Mouse (Mus musculus) forebrain, embryonic 11.5 days (tissue): ENCODE results near the gene C130026I21Rik. TPM values are rescaled to one million over a fixed set of nuclear protein-coding genes. Genes with fewer than 3 reads are reported as not detected.
A peak's percentile ranks its signal among the peaks of the same experiment; 100 is the strongest.
"Not testable (repeated sequence)": the region's sequence is repeated elsewhere in the genome, so short reads cannot be mapped to it uniquely, and the experiment has no call there.

ENCODE experiments used
- ATAC-seq: fragments of 200-750 bp; cut with Nextera tagmentation; replicated peaks from 2 replicates; pipeline ENCODE4 v1.8.0; 2017; ENCODE audit warnings: moderate TSS enrichment; ENCODE audit not compliant: low FRiP score
- DNase-seq: peaks from one replicate; pipeline ENCODE4 v3.0.0-alpha.2; 2017; ENCODE audit warnings: low spot score
- H3K27ac ChIP-seq: fragments of 300-500 bp; sonication (generic); 2 replicates; pipeline ENCODE4 v1.5.1; 2014; ENCODE audit warnings: low read depth, low read length
- H3K27me3 ChIP-seq: fragments of 300-500 bp; sonication (generic); 2 replicates; pipeline ENCODE4 v1.6.1; 2014; ENCODE audit warnings: mild to moderate bottlenecking, low read length, mixed read lengths; ENCODE audit not compliant: control insufficient read depth, insufficient read depth
- H3K36me3 ChIP-seq: fragments of 300-500 bp; sonication (generic); 2 replicates; pipeline ENCODE4 v1.6.1; 2014; ENCODE audit warnings: mild to moderate bottlenecking, low read length, moderate library complexity, mixed read lengths; ENCODE audit not compliant: control insufficient read depth, insufficient read depth
- H3K4me1 ChIP-seq: fragments of 300-500 bp; sonication (generic); replicated peaks from 2 replicates; pipeline ENCODE4 v1.6.1; 2014; ENCODE audit warnings: low read length, mixed read lengths; ENCODE audit not compliant: control insufficient read depth, insufficient read depth
- H3K4me2 ChIP-seq: fragments of 300-500 bp; sonication (generic); 2 replicates; pipeline ENCODE4 v1.6.1; 2014; ENCODE audit warnings: low read depth, mild to moderate bottlenecking, low read length, moderate library complexity, mixed read lengths; ENCODE audit not compliant: severe bottlenecking
- H3K4me3 ChIP-seq: fragments of 300-500 bp; sonication (generic); 2 replicates; pipeline ENCODE4 v1.5.1; 2014; ENCODE audit warnings: low read depth, low read length
- H3K9ac ChIP-seq: fragments of 300-500 bp; sonication (generic); 2 replicates; pipeline ENCODE4 v1.6.1; 2014; ENCODE audit warnings: low read length
- H3K9me3 ChIP-seq: fragments of 300-500 bp; sonication (generic); 2 replicates; pipeline ENCODE4 v1.6.1; 2016; ENCODE audit warnings: low read length, mixed read lengths; ENCODE audit not compliant: control insufficient read depth
- WGBS: fragments of 180-500 bp; shearing (Covaris S2); extraction: QIAGEN DNeasy Blood & Tissue Kit; methylation state at CpG from one replicate; pipeline ENCODE4 v1.1.7; 2014; 5-methylcytosine and 5-hydroxymethylcytosine counted together
- polyA plus RNA-seq: library from polyadenylated mRNA; unstranded; fragments of >200 nt; fragmentation: Nextera tagmentation; extraction: Ambion mirVana; gene quantifications from 2 replicates; pipeline ENCODE4 v1.2.1, GENCODE M21; 2014

The C130026I21Rik gene
- polyA plus RNA-seq, 1 experiment from 2014 or later: not detected

- not testable (repeated sequence) for H3K4me3 ChIP-seq, H3K9ac ChIP-seq, H3K27ac ChIP-seq, H3K27me3 ChIP-seq, H3K9me3 ChIP-seq, H3K4me1 ChIP-seq, H3K36me3 ChIP-seq, DNase-seq, H3K4me2 ChIP-seq, ATAC-seq
- 69% methylated on average over 2 of the region's 5 CpGs for WGBS
These were observed 157.5 kb downstream of the C130026I21Rik start for GRCm38 (mm10) chr1:85112889-85113288.

- not testable (repeated sequence) for H3K27me3 ChIP-seq, H3K4me3 ChIP-seq, H3K36me3 ChIP-seq, ATAC-seq, H3K9ac ChIP-seq, DNase-seq, H3K4me1 ChIP-seq, H3K9me3 ChIP-seq, H3K27ac ChIP-seq, H3K4me2 ChIP-seq
- WGBS: 88% methylated on average over 7 of the region's 7 CpGs
These were observed 158.1 kb downstream of the C130026I21Rik start for GRCm38 (mm10) chr1:85112266-85112665.

GRCm38 (mm10) chr1:85111572-85111971 lies 158.8 kb downstream of the C130026I21Rik start:
- H3K27ac ChIP-seq, ATAC-seq, H3K9ac ChIP-seq, H3K9me3 ChIP-seq, H3K27me3 ChIP-seq, H3K36me3 ChIP-seq, H3K4me2 ChIP-seq, H3K4me3 ChIP-seq, H3K4me1 ChIP-seq: not testable (repeated sequence)
- 74% methylated on average over 9 of the region's 10 CpGs for WGBS
- peak; percentile 16 for DNase-seq

- not testable (repeated sequence) for DNase-seq, H3K9me3 ChIP-seq, H3K9ac ChIP-seq, H3K27me3 ChIP-seq, ATAC-seq, H3K27ac ChIP-seq, H3K36me3 ChIP-seq, H3K4me1 ChIP-seq, H3K4me3 ChIP-seq, H3K4me2 ChIP-seq
- WGBS: 81% methylated on average over 2 of the region's 3 CpGs
These were observed 159.5 kb downstream of the C130026I21Rik start for GRCm38 (mm10) chr1:85110876-85111275.

- not testable (repeated sequence) for H3K27ac ChIP-seq, H3K4me2 ChIP-seq, DNase-seq, H3K4me3 ChIP-seq, H3K4me1 ChIP-seq, H3K27me3 ChIP-seq, ATAC-seq, H3K36me3 ChIP-seq, H3K9me3 ChIP-seq, H3K9ac ChIP-seq
- no CpG with 5 or more reads among the region's 7 CpGs for WGBS
These were observed 160.6 kb downstream of the C130026I21Rik start, which contains the start of gene A530032D15Rik for GRCm38 (mm10) chr1:85109753-85110152. Gene A530032D15Rik, minus strand, starts transcription at chr1:85109853.

- not testable (repeated sequence) for H3K36me3 ChIP-seq, ATAC-seq, H3K4me3 ChIP-seq, H3K9ac ChIP-seq, H3K27me3 ChIP-seq, H3K9me3 ChIP-seq, H3K4me1 ChIP-seq, DNase-seq, H3K4me2 ChIP-seq, H3K27ac ChIP-seq
- 76% methylated on average over 5 of the region's 6 CpGs for WGBS
These were observed 164.4 kb downstream of the C130026I21Rik start for GRCm38 (mm10) chr1:85106013-85106412.

GRCm38 (mm10) chr1:85105336-85105735 lies 165.0 kb downstream of the C130026I21Rik start:
- H3K36me3 ChIP-seq, H3K4me1 ChIP-seq, DNase-seq, H3K27me3 ChIP-seq, H3K4me2 ChIP-seq, H3K4me3 ChIP-seq, ATAC-seq, H3K9ac ChIP-seq, H3K27ac ChIP-seq, H3K9me3 ChIP-seq: not testable (repeated sequence)
- 76% methylated on average over 4 of the region's 4 CpGs for WGBS

GRCm38 (mm10) chr1:85101754-85102153 lies 168.6 kb downstream of the C130026I21Rik start:
- H3K9ac ChIP-seq, H3K4me1 ChIP-seq, H3K4me3 ChIP-seq, DNase-seq, H3K36me3 ChIP-seq, H3K27ac ChIP-seq, H3K9me3 ChIP-seq, H3K27me3 ChIP-seq, ATAC-seq, H3K4me2 ChIP-seq: not testable (repeated sequence)
- 87% methylated on average over 4 of the region's 4 CpGs for WGBS

GRCm38 (mm10) chr1:85099864-85100263 lies 170.5 kb downstream of the C130026I21Rik start, which contains the start of gene Gm10553:
Gene Gm10553, plus strand, starts transcription at chr1:85100164.
- H3K4me2 ChIP-seq, ATAC-seq, H3K27ac ChIP-seq, H3K9me3 ChIP-seq, H3K36me3 ChIP-seq, DNase-seq, H3K4me3 ChIP-seq, H3K9ac ChIP-seq, H3K4me1 ChIP-seq, H3K27me3 ChIP-seq: not testable (repeated sequence)
- 75% methylated on average over 1 of the region's 1 CpGs for WGBS
